In genomic region chr12:27507523-27508225, GRCm38 (mm10) we compare ENCODE assay signal across 18 mouse cellular contexts.
DNase-seq lines count a peak whose midpoint lies in the region; ATAC-seq and TF ChIP-seq lines count a peak whose summit lies in the region.
"Had no signal": no experiment of that assay in that cellular context is flagged by ENCODE, and none has a peak within 500 bp of the region (broad histone marks: within the 10 kb centered on the region; RNA-seq: fewer than 3 reads in every experiment).

No protein-coding gene starts in this region.

- no peak overlapping the region for H3K27ac ChIP-seq in liver, postnatal 0 days (ENCODE audit: low read depth)
- H3K27ac ChIP-seq in intestine, embryonic 14.5 days (ENCODE audit: low read depth), result peak overlapping the region; percentile 1; the same call in 1 of the 2 replicates
- peak overlapping the region; percentile 37; the same call in 1 of the 2 replicates for H3K27ac ChIP-seq in kidney, embryonic 14.5 days (ENCODE audit: low read depth, low read length)
- no peak overlapping the region for H3K27ac ChIP-seq in limb, embryonic 10.5 days
- H3K27ac ChIP-seq in forebrain, embryonic 16.5 days (ENCODE audit: low read length), result no peak overlapping the region
- H3K27ac ChIP-seq: embryonic facial prominence, embryonic 10.5 days; heart, adult 2 months; hindbrain, embryonic 13.5 days; limb, embryonic 15.5 days; midbrain, embryonic 15.5 days had no signal

- H3K36me3 ChIP-seq in liver, postnatal 0 days (replicated peaks; ENCODE audit: insufficient read depth, low read length), result no peaks in the 10 kb centered on the region
- no peaks in the 10 kb centered on the region for H3K36me3 ChIP-seq in intestine, embryonic 14.5 days (ENCODE audit: control insufficient read depth, insufficient read depth, low read length)
- no peaks in the 10 kb centered on the region for H3K36me3 ChIP-seq in kidney, embryonic 14.5 days (ENCODE audit: control insufficient read depth, insufficient read depth, low read length)
- no peaks in the 10 kb centered on the region for H3K36me3 ChIP-seq in limb, embryonic 10.5 days
- no peaks in the 10 kb centered on the region for H3K36me3 ChIP-seq in forebrain, embryonic 16.5 days (ENCODE audit: control insufficient read depth, insufficient read depth)
- H3K36me3 ChIP-seq: embryonic facial prominence, embryonic 10.5 days; hindbrain, embryonic 13.5 days; limb, embryonic 15.5 days; midbrain, embryonic 15.5 days had no signal

- no peaks in the 10 kb centered on the region for H3K9me3 ChIP-seq in liver, postnatal 0 days (ENCODE audit: low read length)
- no peaks in the 10 kb centered on the region for H3K9me3 ChIP-seq in intestine, embryonic 14.5 days (ENCODE audit: control insufficient read depth, low read length)
- H3K9me3 ChIP-seq in kidney, embryonic 14.5 days (ENCODE audit: control insufficient read depth, low read length), result no peaks in the 10 kb centered on the region
- no peaks in the 10 kb centered on the region for H3K9me3 ChIP-seq in limb, embryonic 10.5 days (replicated peaks)
- H3K9me3 ChIP-seq in forebrain, embryonic 16.5 days (ENCODE audit: control insufficient read depth, low read length), result no peaks in the 10 kb centered on the region
- H3K9me3 ChIP-seq: embryonic facial prominence, embryonic 10.5 days; hindbrain, embryonic 13.5 days; limb, embryonic 15.5 days; midbrain, embryonic 15.5 days had no signal

- DNase-seq in liver, postnatal 0 days, result no peak
- DNase-seq in liver, result no peak
- DNase-seq in intestine, embryonic 14.5 days (ENCODE audit: low spot score), result no peak
- DNase-seq in limb, embryonic 10.5 days (ENCODE audit: low spot score), result peak; percentile 6
- no peak for DNase-seq in testis, postnatal 10 days (ENCODE audit: low spot score)
- DNase-seq in layer of hippocampus, adult 9-10 months (ENCODE audit: low spot score), result no peak
- DNase-seq: cerebellum, postnatal 25 days; forebrain, postnatal 0 days; heart, adult 2 months; thymus, adult 18-20 months had no signal

- no peak overlapping the region for H3K4me3 ChIP-seq in liver, postnatal 0 days (ENCODE audit: low read depth, low read length)
- H3K4me3 ChIP-seq in intestine, embryonic 14.5 days (ENCODE audit: low read depth, low read length), result no peak overlapping the region
- H3K4me3 ChIP-seq in kidney, embryonic 14.5 days (ENCODE audit: low read length), result no peak overlapping the region
- no peak overlapping the region for H3K4me3 ChIP-seq in limb, embryonic 10.5 days
- no peak overlapping the region for H3K4me3 ChIP-seq in forebrain, embryonic 16.5 days (replicated peaks; ENCODE audit: low read length)
- H3K4me3 ChIP-seq: embryonic facial prominence, embryonic 10.5 days; erythroblast, embryonic 14.5 days; heart, adult 2 months; hindbrain, embryonic 13.5 days; limb, embryonic 15.5 days; midbrain, embryonic 15.5 days had no signal

- WGBS in liver, postnatal 0 days (ENCODE audit: insufficient replicate concordance), result 48% methylated on average over 5 of the region's 5 CpGs
- WGBS in intestine, embryonic 14.5 days, result 51% methylated on average over 5 of the region's 5 CpGs
- WGBS in kidney, embryonic 14.5 days, result 51% methylated on average over 5 of the region's 5 CpGs
- WGBS in limb, embryonic 10.5 days, result 80% methylated on average over 5 of the region's 5 CpGs
- WGBS in forebrain, embryonic 16.5 days, result 49% methylated on average over 5 of the region's 5 CpGs

- peak; percentile 75 for ATAC-seq in liver, postnatal 0 days
- ATAC-seq in intestine, embryonic 14.5 days (replicated peaks; ENCODE audit: low FRiP score, low TSS enrichment, low read depth), result peak; percentile 90
- ATAC-seq in kidney, embryonic 14.5 days (ENCODE audit: low FRiP score, low TSS enrichment), result peak; percentile 85
- ATAC-seq in forebrain, embryonic 16.5 days, result no peak
- ATAC-seq: activated CD4-positive, CD25-positive, alpha-beta regulatory T cell, adult 4 months; forebrain, postnatal 0 days; midbrain, embryonic 15.5 days had no signal

- no peak overlapping the region for H3K4me2 ChIP-seq in liver, postnatal 0 days (ENCODE audit: low read depth, low read length)
- H3K4me2 ChIP-seq in intestine, embryonic 14.5 days (ENCODE audit: low read length), result no peak overlapping the region
- H3K4me2 ChIP-seq in kidney, embryonic 14.5 days (replicated peaks; ENCODE audit: low read depth, low read length), result no peak overlapping the region
- H3K4me2 ChIP-seq in forebrain, embryonic 16.5 days (ENCODE audit: low read length), result no peak overlapping the region
- H3K4me2 ChIP-seq: hindbrain, embryonic 13.5 days; limb, embryonic 15.5 days; midbrain, embryonic 15.5 days had no signal

- no peaks in the 10 kb centered on the region for H3K27me3 ChIP-seq in liver, postnatal 0 days (ENCODE audit: insufficient read depth, low read length)
- no peaks in the 10 kb centered on the region for H3K27me3 ChIP-seq in intestine, embryonic 14.5 days (replicated peaks; ENCODE audit: control insufficient read depth, insufficient read depth, low read length)
- no peaks in the 10 kb centered on the region for H3K27me3 ChIP-seq in kidney, embryonic 14.5 days (ENCODE audit: control insufficient read depth, insufficient read depth, low read length)
- H3K27me3 ChIP-seq in limb, embryonic 10.5 days (ENCODE audit: low read depth, poor library complexity, severe bottlenecking), result no peaks in the 10 kb centered on the region
- H3K27me3 ChIP-seq in forebrain, embryonic 16.5 days (replicated peaks; ENCODE audit: control insufficient read depth, insufficient read depth, low read length), result no peaks in the 10 kb centered on the region
- H3K27me3 ChIP-seq: hindbrain, embryonic 13.5 days; limb, embryonic 15.5 days; midbrain, embryonic 15.5 days had no signal

- no peak overlapping the region for H3K9ac ChIP-seq in liver, postnatal 0 days (replicated peaks)
- H3K9ac ChIP-seq in intestine, embryonic 14.5 days (ENCODE audit: low read length), result no peak overlapping the region
- H3K9ac ChIP-seq in kidney, embryonic 14.5 days (ENCODE audit: low read depth, low read length), result no peak overlapping the region
- H3K9ac ChIP-seq in forebrain, embryonic 16.5 days (replicated peaks; ENCODE audit: low read depth, low read length), result no peak overlapping the region
- H3K9ac ChIP-seq: forebrain, postnatal 0 days; hindbrain, embryonic 13.5 days; limb, embryonic 15.5 days; midbrain, embryonic 15.5 days had no signal

- TF ChIP-seq CTCF in liver, postnatal 0 days (IDR thresholded peaks at IDR 0.05; ENCODE audit: low read depth), result no peak

- no peak for TF ChIP-seq EP300 in liver, postnatal 0 days (IDR thresholded peaks at IDR 0.05; ENCODE audit: low read depth)

- H3K4me1 ChIP-seq in liver, postnatal 0 days (ENCODE audit: insufficient read depth), result no peaks in the 10 kb centered on the region
- H3K4me1 ChIP-seq in intestine, embryonic 14.5 days (replicated peaks; ENCODE audit: control insufficient read depth, insufficient read depth, low read length), result peaks cover 4% of the 10 kb centered on the region
- peaks cover 6% of the 10 kb centered on the region; the same call in 1 of the 2 replicates for H3K4me1 ChIP-seq in kidney, embryonic 14.5 days (ENCODE audit: control insufficient read depth, insufficient read depth, low read length)
- peaks cover 9% of the 10 kb centered on the region for H3K4me1 ChIP-seq in limb, embryonic 10.5 days
- peaks cover 3% of the 10 kb centered on the region for H3K4me1 ChIP-seq in forebrain, embryonic 16.5 days (replicated peaks; ENCODE audit: control insufficient read depth, insufficient read depth, low read length)

Comparison
In these comparisons a context has a peak if more than half of its experiments do, and no peak if none do; other contexts are left out.
1. H3K27ac ChIP-seq: peak in intestine, embryonic 14.5 days (single experiment) and kidney, embryonic 14.5 days (single experiment); none in liver, postnatal 0 days (single experiment), limb, embryonic 10.5 days (single experiment) and forebrain, embryonic 16.5 days (single experiment).